Mouse (Mus musculus) E14TG2a.4 (cell line): ENCODE results near the gene Serping1.

Source experiments
- CTCF ChIP-seq: conservative IDR thresholded peaks from 2 replicates; pipeline ENCODE4 v1.5.1; 2014; ENCODE audit warnings: low read length
- NANOG ChIP-seq: IDR thresholded peaks from 2 replicates; pipeline ENCODE4 v1.6.1; 2014; ENCODE audit warnings: borderline replicate concordance, low read length, mixed read lengths
- POU5F1 ChIP-seq: IDR thresholded peaks from 2 replicates; pipeline ENCODE4 v1.6.1; 2014; ENCODE audit warnings: low read length, borderline replicate concordance

DNA sequence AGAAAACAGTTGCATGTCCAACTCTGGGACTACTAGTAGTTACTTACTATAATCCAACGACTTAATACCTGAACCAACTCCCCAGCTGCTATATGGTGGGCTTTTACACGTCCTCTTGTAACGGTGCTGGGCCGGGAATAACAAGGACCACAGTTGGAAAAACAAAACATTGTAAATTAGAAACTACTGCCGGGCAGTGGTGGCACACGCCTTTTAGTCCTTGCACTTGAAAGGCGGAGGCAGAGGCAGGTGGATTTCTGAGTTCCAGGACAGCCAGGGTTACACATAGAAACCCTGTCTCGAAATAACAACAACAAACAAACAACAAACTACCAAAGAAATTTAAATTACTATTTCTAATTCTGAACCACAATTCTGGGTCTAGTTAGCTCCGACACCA lies 48.5 kb downstream of the Serping1 start:
- TF ChIP-seq CTCF = no peak
- no peak for TF ChIP-seq POU5F1
- TF ChIP-seq NANOG = no peak
